Mouse (Mus musculus) stomach, embryonic 16.5 days (tissue): ENCODE measurements around the gene Tgfbr3. TPM values are rescaled to one million over a fixed set of nuclear protein-coding genes. Genes with fewer than 3 reads are reported as not detected.

Experiments
- ATAC-seq: fragments of 200-750 bp; cut with Nextera tagmentation; 2 replicates; pipeline ENCODE4 v1.8.0; 2017; ENCODE audit warnings: moderate number of reproducible peaks, moderate TSS enrichment; ENCODE audit not compliant: insufficient read depth, low FRiP score
- H3K27ac ChIP-seq: fragments of 300-500 bp; sonication (generic); 2 replicates; pipeline ENCODE4 v1.5.1; 2014; ENCODE audit warnings: low read length
- H3K27me3 ChIP-seq: fragments of 300-500 bp; sonication (generic); 2 replicates; pipeline ENCODE4 v1.6.1; 2014; ENCODE audit warnings: low read length, control low read depth, mixed read lengths; ENCODE audit not compliant: control insufficient read depth, insufficient read depth
- H3K36me3 ChIP-seq: fragments of 300-500 bp; sonication (generic); 2 replicates; pipeline ENCODE4 v1.6.1; 2014; ENCODE audit warnings: low read length; ENCODE audit not compliant: control insufficient read depth, insufficient read depth
- H3K4me1 ChIP-seq: fragments of 300-500 bp; sonication (generic); 2 replicates; pipeline ENCODE4 v1.6.1; 2014; ENCODE audit warnings: low read length, control low read depth, mixed read lengths; ENCODE audit not compliant: control insufficient read depth, insufficient read depth
- H3K4me2 ChIP-seq: fragments of 300-500 bp; sonication (generic); 2 replicates; pipeline ENCODE4 v1.6.1; 2014; ENCODE audit warnings: low read depth, low read length, mixed read lengths
- H3K4me3 ChIP-seq: fragments of 300-500 bp; sonication (generic); replicated peaks from 2 replicates; pipeline ENCODE4 v1.5.1; 2014; ENCODE audit warnings: mild to moderate bottlenecking, low read length
- H3K9ac ChIP-seq: fragments of 300-500 bp; sonication (generic); 2 replicates; pipeline ENCODE4 v1.6.1; 2014; ENCODE audit warnings: low read length
- H3K9me3 ChIP-seq: fragments of 300-500 bp; sonication (generic); replicated peaks from 2 replicates; pipeline ENCODE4 v1.6.1; 2016; ENCODE audit warnings: low read length, control low read depth; ENCODE audit not compliant: control insufficient read depth
- WGBS: fragments of 180-500 bp; shearing (Covaris S2); extraction: QIAGEN DNeasy Blood & Tissue Kit; methylation state at CpG from one replicate; pipeline ENCODE4 v1.1.7; 2014; 5-methylcytosine and 5-hydroxymethylcytosine counted together
- polyA plus RNA-seq: library from polyadenylated mRNA; unstranded; fragments of >200 nt; fragmentation: Nextera tagmentation; extraction: Ambion mirVana; gene quantifications from 2 replicates; pipeline ENCODE4 v1.2.1, GENCODE M21; 2015

Gene Tgfbr3
- polyA plus RNA-seq, 1 experiment from 2014 or later = 31.1 TPM

GRCm38 (mm10) chr5:107103591-107103990 is 185.8 kb downstream of the Tgfbr3 start:
- H3K4me1 ChIP-seq = peaks cover 7% of the 10 kb centered on the region; the same call in 1 of the 2 replicates
- H3K9me3 ChIP-seq = no peaks in the 10 kb centered on the region
- WGBS = 91% methylated on average over 2 of the region's 2 CpGs
- ATAC-seq = no peak
- no peak overlapping the region for H3K4me3 ChIP-seq
- no peak overlapping the region for H3K4me2 ChIP-seq
- no peak overlapping the region for H3K9ac ChIP-seq
- H3K27me3 ChIP-seq = no peaks in the 10 kb centered on the region
- no peak overlapping the region for H3K27ac ChIP-seq
- no peaks in the 10 kb centered on the region for H3K36me3 ChIP-seq

GRCm38 (mm10) chr5:107102916-107103315 is 186.5 kb downstream of the Tgfbr3 start:
- Histone ChIP-seq H3K9me3 (no peaks in the 10 kb centered on the region), H3K4me3 (no peak overlapping the region), H3K4me1 (peaks cover 11% of the 10 kb centered on the region; the same call in 1 of the 2 replicates), H3K27ac (no peak overlapping the region), H3K9ac (no peak overlapping the region), H3K27me3 (no peaks in the 10 kb centered on the region), H3K4me2 (no peak overlapping the region), H3K36me3 (no peaks in the 10 kb centered on the region)
- ATAC-seq = no peak
- WGBS = 61% methylated on average over 4 of the region's 4 CpGs

GRCm38 (mm10) chr5:107101684-107102083 is 187.7 kb downstream of the Tgfbr3 start:
- no peaks in the 10 kb centered on the region for H3K27me3 ChIP-seq
- WGBS = 47% methylated on average over 4 of the region's 4 CpGs
- H3K4me3 ChIP-seq = no peak overlapping the region
- H3K36me3 ChIP-seq = no peaks in the 10 kb centered on the region
- peaks cover 19% of the 10 kb centered on the region; the same call in 1 of the 2 replicates for H3K4me1 ChIP-seq
- H3K9me3 ChIP-seq = no peaks in the 10 kb centered on the region
- no peak overlapping the region for H3K9ac ChIP-seq
- H3K4me2 ChIP-seq = no peak overlapping the region
- no peak for ATAC-seq
- H3K27ac ChIP-seq = peak overlapping the region; percentile 46; the same call in 1 of the 2 replicates

GRCm38 (mm10) chr5:107101135-107101534 is 188.3 kb downstream of the Tgfbr3 start:
- Histone ChIP-seq H3K4me2 (no peak overlapping the region), H3K27me3 (no peaks in the 10 kb centered on the region), H3K4me1 (peaks cover 19% of the 10 kb centered on the region; the same call in 1 of the 2 replicates), H3K4me3 (no peak overlapping the region), H3K9me3 (no peaks in the 10 kb centered on the region), H3K27ac (peak overlapping the region; percentile 46; the same call in 1 of the 2 replicates), H3K36me3 (no peaks in the 10 kb centered on the region), H3K9ac (no peak overlapping the region)
- no peak for ATAC-seq
- WGBS = 65% methylated on average over 7 of the region's 7 CpGs

- no peak overlapping the region for H3K4me3 ChIP-seq
- no peak overlapping the region for H3K9ac ChIP-seq
- H3K36me3 ChIP-seq = no peaks in the 10 kb centered on the region
- H3K9me3 ChIP-seq = no peaks in the 10 kb centered on the region
- H3K4me1 ChIP-seq = peaks cover 19% of the 10 kb centered on the region; the same call in 1 of the 2 replicates
- no peak overlapping the region for H3K27ac ChIP-seq
- ATAC-seq = no peak
- no peaks in the 10 kb centered on the region for H3K27me3 ChIP-seq
- 89% methylated on average over 3 of the region's 3 CpGs for WGBS
- H3K4me2 ChIP-seq = no peak overlapping the region
Observed at GRCm38 (mm10) chr5:107099634-107100033, 189.8 kb downstream of the Tgfbr3 start.

- WGBS = 32% methylated on average over 6 of the region's 6 CpGs
- ATAC-seq = no peak
- Histone ChIP-seq H3K36me3 (no peaks in the 10 kb centered on the region), H3K27me3 (no peaks in the 10 kb centered on the region), H3K9me3 (no peaks in the 10 kb centered on the region), H3K9ac (no peak overlapping the region), H3K4me2 (no peak overlapping the region), H3K27ac (no peak overlapping the region), H3K4me3 (no peak overlapping the region), H3K4me1 (peaks cover 21% of the 10 kb centered on the region; the same call in 1 of the 2 replicates)
Observed at GRCm38 (mm10) chr5:107099076-107099475, 190.4 kb downstream of the Tgfbr3 start.

GRCm38 (mm10) chr5:107098007-107098406 is 191.4 kb downstream of the Tgfbr3 start:
- no peaks in the 10 kb centered on the region for H3K9me3 ChIP-seq
- peak overlapping the region; percentile 42; the same call in 1 of the 2 replicates for H3K27ac ChIP-seq
- H3K27me3 ChIP-seq = no peaks in the 10 kb centered on the region
- H3K4me2 ChIP-seq = no peak overlapping the region
- no peak overlapping the region for H3K4me3 ChIP-seq
- no peak overlapping the region for H3K9ac ChIP-seq
- peak; percentile 52; the same call in 1 of the 2 replicates for ATAC-seq
- H3K36me3 ChIP-seq = no peaks in the 10 kb centered on the region
- 40% methylated on average over 5 of the region's 5 CpGs for WGBS
- H3K4me1 ChIP-seq = peaks cover 21% of the 10 kb centered on the region; the same call in 1 of the 2 replicates

GRCm38 (mm10) chr5:107097314-107097713 is 192.1 kb downstream of the Tgfbr3 start:
- Histone ChIP-seq H3K36me3 (no peaks in the 10 kb centered on the region), H3K4me1 (peaks cover 21% of the 10 kb centered on the region; the same call in 1 of the 2 replicates), H3K27me3 (no peaks in the 10 kb centered on the region), H3K4me3 (no peak overlapping the region), H3K27ac (no peak overlapping the region), H3K9ac (no peak overlapping the region), H3K9me3 (no peaks in the 10 kb centered on the region), H3K4me2 (no peak overlapping the region)
- WGBS = 71% methylated on average over 7 of the region's 7 CpGs
- no peak for ATAC-seq

GRCm38 (mm10) chr5:107094233-107094632 is 195.2 kb downstream of the Tgfbr3 start:
- Histone ChIP-seq H3K4me2 (no peak overlapping the region), H3K4me3 (no peak overlapping the region), H3K27ac (no peak overlapping the region), H3K9me3 (no peaks in the 10 kb centered on the region), H3K4me1 (peaks cover 25% of the 10 kb centered on the region), H3K27me3 (no peaks in the 10 kb centered on the region), H3K36me3 (no peaks in the 10 kb centered on the region), H3K9ac (no peak overlapping the region)
- ATAC-seq = no peak
- 44% methylated on average over 5 of the region's 5 CpGs for WGBS
